Mouse (Mus musculus) heart, adult 11 months (tissue): ENCODE data around the gene Aqp2.

ENCODE experiments used
- DNase-seq: peaks from one replicate; pipeline ENCODE4 v3.0.0; 2022

Gene Aqp2

DNA sequence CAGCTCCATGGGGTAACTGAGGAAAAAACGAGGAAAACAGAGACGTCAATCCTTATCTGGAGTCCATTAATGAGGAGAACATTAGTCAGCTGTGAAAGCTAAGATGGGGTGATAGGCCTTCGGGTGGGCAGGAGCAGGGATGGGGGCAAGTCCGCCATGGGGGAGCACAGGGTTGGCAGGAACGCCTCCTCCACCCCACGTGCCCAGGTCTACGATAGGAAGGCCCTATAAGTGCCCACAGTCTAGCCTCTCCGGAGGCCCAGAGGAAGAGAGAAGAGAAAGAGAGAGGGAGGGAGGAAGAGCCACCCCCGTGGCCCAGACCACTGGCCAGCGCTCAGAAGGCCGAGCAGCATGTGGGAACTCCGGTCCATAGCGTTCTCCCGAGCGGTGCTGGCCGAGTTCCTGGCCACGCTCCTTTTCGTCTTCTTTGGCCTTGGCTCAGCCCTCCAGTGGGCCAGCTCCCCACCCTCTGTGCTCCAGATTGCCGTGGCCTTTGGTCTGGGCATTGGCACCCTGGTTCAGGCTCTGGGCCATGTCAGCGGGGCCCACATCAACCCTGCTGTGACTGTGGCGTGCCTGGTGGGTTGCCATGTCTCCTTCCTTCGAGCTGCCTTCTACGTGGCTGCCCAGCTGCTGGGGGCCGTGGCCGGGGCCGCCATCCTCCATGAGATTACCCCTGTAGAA lies at the start of gene Aqp2:
Gene Aqp2 (plus strand): TSS at position 254 of the 684 bp plus-strand sequence.
- DNase-seq = peak; percentile 91

DNA sequence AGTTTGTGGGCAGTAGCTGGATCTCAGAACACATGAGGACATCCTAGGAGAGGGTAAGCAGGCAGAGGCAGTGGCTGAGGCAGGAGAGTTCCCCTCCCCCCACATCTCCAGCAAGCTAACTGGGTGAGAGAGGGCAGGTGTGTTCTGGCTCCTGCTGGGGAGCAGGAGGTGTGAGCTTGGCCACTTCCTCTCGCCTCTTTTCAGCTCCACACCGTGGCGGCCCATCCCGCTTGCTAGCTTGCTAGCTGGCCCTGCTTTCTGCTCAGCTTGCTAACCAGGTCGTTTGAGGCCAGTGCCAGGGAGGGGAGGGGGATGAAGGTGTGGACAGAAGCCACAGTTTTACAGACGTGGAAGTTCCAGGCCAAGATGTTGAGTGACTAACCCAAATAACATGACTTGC lies 47.7 kb upstream of the Aqp2 start:
- DNase-seq = no peak

DNA sequence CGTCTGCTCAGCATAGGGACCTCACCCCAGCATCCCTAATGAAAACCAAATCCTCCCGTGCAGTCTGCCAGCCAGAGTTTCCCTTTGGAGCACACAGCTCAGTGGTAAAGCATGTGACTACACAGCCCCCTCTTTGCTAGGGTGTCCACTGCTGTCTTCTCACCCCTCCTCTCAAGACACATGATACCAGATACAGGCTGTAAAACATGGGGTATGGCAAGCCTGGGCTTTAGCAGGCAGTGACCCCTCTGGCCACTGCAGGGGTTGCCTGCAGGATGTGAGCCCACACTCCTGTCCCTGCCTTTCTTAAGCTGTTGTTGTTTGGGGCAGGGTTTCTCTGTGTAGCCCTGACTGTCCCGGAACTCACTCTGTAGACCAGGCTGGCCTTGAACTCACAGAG lies 46.8 kb upstream of the Aqp2 start:
- no peak for DNase-seq

DNA sequence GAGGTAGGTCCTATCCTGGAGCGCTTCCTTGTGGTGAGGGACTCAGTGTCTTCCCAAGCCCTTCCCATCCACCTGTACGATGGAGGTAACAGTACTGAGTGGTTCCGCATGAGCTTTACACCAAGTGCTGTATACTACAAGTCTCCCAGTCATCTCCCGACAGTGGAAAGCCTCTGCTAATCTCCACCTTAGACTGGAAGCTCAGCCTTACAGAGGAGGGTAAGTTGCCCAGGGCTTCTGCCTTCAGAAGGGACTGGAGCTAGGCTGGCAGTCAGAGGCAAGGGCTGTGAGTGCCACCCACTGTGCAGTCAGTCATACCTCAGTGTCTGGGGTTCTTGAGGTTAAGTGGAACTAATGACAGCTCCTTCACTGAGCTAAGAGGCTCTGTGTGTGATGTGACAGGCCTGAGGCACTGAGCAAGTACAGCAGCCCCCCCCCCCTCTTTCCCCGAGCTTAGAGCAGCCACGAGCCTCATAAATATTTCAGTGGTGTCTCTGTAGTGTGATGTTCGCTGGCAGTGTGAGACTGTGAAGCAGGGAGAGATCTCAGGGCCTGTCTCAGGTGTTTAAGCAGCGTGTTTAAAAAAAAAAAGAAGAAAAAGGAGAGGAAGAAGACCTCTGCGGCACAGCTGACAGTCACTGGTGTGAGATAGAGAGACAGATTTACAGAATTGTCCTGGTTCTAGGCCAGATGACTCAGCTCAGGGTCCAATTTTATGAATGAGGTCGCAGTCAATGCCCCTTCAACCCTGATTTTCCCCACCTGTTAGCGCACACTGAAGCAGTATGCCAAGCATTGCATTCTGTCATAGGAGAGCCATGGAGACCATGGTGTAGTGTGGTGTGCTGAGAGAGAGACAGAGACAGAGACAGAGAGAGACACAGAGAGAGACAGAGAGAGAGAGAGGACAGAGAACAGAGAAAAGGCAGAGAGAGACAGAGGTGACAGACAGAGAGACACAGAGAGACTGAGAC lies 41.7 kb upstream of the Aqp2 start:
- no peak for DNase-seq

DNA sequence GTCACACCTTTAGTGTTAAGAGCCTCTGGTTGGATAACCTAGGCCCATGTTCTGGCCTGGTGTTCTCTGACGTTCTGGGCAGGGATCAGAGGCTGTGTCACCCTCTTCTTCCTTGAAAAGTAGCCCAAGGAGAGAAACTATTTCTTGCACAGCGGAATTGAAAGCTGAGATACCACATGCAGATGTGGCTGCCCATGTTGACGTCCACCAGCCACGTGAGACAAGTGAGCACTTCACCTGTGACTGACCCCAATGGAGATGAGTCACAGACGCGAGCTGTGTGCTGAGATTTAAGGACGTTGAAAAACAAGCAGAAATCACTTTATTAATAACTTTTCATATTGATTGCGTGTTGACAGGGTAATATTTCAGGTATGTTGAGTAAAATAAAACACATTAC lies 39.0 kb upstream of the Aqp2 start:
- DNase-seq = no peak

DNA sequence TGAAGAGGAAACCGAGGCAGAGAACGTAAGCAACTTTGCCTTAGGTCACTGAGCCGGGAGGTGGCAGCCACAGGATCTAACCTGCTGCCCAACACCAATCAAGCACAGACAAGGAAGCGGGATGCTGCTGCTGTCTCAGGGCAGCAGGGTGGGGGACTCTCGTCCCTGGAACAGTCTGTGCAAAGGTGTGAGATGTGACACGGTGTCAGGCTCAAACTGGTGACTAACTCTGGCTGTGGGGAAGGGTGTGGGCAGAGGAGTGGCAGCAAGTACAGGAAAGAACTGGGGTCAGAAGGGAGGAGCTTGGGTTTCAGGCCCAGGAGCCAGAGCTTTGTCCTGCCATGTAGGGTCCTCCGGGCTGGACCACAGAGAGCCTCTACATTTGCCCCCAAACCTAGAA lies 34.8 kb upstream of the Aqp2 start:
- no peak for DNase-seq

DNA sequence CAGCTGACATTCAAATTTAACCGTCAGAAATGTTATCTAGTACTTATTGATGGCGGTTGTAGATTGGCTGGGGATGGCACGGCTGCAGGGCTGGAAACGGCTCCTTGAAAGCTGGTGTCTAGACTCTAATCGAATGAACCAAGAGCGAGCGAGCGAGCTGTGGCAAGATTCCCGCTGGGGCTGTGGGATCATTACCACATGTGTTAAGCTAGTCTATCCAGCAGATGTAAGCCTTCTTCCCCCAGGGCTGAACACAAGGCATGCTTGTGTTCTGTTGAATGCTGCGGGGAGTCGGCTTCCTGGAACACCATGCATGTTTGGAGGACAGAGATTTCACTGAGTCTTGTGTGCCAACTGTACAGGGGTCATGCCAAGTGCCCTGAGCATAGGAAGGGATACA lies 32.3 kb upstream of the Aqp2 start:
- DNase-seq = no peak

DNA sequence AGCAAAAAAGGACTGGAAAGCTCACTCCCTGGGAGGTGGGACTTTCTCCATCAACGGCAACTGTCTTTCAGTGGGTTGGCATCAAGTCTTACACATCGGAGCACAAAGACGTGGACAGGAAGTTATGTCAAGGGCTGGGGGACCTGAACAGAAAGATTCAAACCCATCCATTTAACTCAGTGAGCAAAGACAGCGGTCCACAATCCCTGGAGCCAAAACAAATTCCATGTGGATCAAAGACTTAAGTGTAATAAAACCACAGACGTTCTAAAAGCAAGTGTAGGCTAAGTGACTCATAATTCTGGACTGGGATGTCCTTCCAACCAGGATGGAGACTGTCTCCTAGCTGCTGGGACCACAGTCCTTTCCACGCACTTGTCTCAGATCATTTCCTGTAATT lies 31.1 kb upstream of the Aqp2 start:
- no peak for DNase-seq

DNA sequence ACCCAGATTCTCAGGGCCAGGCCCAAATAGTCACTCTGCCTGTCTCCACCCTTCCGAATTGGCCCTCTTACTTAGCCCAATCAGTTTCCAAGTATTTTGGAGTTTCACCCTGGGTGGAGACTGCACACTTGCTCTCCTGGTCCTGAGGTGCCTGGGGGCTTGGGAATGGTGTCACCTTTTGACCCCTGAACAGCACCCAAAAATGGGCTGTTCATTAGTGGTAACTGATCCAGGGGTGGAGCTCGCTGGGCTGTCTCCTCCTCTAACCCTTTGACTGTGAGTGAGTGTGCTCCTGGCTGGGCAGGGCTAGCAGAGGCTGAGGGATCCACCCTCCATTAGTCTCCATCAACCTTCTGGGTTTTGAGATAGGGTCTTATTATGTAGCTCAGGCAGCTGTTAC lies 29.0 kb upstream of the Aqp2 start:
- DNase-seq = no peak

DNA sequence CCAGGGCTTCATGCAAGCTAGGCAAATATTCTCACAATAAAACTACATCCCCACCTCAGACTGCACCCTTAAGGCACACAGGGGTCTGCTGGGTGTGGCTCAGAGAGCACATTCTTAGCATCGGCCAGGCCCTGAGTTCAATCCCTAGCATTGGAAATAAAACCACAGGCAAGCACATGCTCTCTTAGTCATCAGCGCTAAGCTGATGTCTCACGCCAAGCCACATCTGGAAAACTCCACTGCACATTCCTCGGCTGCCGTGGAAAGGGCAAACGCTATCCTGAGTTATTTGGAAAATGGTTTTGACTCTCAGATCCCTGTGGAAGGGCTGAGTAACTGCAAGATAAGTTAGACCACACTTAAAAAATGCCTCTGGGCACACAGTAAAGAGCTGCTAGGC lies 25.1 kb upstream of the Aqp2 start:
- DNase-seq = no peak

DNA sequence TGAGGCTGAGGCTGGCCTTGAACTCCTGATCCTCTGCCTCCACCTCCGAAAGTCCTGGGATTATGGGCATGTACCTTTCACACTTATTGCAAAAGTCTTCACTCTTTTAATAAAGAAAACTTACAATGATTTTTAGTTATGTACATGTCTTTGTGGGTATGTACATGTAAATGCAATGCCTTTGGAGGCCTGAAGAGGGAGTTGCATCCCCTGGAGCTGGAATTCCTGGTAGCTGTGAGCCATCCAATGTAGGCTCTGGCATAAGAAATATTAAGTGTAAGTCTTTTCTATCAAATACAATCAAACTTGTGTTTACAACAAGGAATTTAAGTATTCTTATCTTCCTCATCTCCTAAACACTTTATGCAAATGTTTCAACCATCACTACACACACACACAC lies 19.9 kb upstream of the Aqp2 start:
- no peak for DNase-seq

DNA sequence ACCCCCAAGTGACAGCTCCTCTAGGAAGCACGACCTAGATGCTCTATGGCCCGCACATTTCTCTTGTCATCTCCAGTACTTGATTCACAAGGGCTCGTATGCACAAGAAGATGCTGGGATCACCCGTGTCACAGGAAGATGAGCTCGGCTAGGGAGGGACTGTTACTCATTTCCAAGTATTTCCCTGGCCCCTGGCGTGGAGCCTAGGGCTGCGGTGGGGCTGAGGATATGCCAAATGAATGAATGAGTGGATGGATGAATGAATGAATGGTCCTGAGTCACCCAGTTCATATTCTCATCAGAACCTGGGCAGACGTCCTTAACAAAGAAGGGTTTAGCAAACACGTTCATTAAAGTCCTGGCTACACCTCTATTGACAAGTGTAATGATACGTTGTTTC lies 18.6 kb upstream of the Aqp2 start:
- DNase-seq = no peak

DNA sequence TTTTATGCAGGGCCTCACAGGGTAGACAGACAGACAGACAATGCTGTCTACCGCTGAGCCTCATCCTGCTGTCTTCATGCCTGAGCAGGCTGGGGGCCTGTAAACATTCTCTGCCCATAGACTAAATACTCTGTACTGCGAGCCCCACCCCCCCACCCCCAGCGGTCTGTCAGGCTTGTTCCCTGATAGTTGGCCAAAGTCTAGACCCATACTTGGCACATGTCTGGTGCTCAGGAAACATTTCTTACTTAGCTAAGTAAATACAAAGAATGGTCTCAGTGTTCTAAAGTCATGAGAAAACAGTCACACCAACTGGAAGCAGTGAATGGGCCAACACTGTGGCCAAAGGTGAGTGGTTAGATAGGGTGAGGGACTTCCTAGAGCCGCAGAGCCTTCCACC lies 11.5 kb upstream of the Aqp2 start:
- DNase-seq = no peak

DNA sequence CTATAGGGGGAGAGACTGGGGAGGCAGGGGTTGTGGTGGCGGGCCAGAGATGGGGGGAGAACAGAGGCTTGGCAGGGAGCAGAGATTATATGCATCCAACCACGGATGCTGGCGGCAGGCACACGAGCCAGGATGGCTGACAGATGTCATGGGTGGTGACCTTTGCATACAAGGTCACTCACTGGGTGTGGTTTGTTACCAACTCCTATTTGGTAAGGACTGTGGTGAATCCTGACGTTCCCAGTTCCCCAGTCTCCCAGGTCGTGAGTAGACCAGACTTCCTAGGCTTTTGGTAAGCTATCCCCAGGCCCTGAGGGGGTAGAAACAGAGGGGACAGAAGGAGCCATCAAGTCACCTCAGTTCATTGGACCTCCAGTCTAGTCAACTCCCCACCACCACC lies 10.2 kb upstream of the Aqp2 start:
- DNase-seq = no peak

DNA sequence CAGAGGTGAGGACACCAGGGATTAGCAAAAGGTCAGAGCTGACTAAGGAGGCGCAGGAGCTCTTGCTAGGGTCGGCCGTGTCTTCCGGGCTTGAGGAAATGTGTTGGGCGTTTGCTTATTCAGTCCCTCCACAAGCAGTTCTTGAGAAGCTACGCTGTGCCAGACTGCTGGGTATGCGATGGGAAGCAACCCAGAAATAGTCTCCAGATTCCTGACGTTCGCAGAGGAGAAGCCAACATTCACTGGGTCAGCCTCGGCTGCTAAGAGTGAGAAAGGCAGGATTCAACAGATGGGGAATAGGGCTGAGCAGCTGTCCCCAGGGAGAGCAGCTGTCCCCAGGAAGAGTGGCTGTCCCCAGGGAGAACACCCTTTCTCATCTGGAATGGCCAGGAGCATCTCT lies 9.7 kb upstream of the Aqp2 start:
- no peak for DNase-seq

DNA sequence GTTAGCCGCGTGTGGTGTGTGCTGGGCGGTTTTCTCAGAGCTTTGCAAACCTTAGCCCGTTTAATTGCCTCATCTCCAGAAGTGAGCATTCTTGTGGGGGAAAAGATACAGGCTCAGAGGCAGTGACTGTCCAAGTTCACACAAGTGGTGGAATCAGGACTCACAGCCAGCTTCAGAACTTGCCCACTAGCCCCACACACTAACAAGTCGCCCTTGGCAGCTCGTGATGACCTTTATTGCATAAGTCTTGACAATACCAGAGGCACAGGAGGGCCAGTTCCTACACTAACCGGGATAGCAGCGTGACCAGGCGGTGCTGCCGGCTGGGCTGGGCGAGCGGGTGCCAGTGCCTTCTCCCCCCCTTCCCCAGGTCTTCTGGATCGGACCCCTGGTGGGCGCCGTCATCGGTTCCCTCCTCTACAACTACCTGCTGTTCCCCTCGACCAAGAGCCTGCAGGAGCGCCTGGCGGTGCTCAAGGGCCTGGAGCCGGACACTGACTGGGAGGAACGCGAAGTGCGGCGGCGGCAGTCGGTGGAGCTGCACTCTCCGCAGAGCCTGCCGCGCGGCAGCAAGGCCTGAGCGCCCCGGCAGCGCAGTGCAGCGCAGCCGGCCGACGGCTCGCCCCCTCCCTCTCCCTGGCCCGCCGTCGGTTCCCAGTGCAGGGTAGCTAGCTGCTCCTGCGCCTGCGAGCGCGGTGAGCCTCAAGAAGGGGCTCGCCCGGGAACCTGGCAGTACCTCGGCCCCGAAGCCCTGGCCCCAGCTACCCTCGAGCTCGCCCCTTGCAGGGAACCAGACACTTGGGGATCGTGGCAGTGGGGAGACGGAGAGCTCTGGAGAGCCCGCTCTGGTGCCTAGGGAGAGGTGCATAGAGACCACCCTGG lies 4.8 kb downstream of the Aqp2 start:
- peak; percentile 91 for DNase-seq

DNA sequence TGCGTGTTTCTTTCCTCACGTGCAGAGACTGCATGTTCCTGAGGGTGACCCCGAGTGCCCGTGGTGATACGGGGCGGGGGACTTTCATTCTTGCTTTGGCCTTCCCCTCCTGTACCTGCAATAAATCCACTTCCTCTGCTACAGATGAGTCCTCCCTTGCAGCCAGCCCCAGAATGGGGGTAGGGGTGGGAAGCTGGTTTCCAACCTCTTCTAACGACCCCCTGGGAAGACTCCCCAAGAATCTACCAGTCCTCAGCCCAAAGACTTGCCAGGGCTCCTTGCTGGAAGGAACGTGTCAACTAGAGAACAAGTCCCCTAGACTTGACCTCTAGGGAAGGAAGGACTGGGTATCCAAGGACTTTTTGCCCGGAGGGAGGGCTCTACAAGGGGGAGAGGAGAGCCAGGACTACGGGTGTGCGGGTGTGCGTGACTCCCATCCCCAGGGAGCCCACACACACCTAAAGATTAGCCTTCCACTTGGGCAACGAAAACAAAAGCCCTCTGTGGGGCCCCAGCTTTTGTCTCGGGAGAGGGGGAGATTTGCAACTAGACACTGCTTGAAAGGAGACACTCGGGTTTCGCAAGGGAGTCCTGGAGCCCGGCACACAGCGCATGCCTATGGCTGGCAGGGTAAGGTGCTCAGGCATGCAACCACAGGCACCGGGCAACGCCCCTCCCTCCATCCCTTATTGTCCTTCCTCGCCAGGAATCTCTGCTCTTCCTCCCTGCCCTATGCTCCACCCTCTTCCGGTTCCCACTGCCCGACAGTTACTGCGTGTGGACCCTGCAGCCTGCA lies 5.8 kb downstream of the Aqp2 start:
- peak; percentile 90 for DNase-seq

DNA sequence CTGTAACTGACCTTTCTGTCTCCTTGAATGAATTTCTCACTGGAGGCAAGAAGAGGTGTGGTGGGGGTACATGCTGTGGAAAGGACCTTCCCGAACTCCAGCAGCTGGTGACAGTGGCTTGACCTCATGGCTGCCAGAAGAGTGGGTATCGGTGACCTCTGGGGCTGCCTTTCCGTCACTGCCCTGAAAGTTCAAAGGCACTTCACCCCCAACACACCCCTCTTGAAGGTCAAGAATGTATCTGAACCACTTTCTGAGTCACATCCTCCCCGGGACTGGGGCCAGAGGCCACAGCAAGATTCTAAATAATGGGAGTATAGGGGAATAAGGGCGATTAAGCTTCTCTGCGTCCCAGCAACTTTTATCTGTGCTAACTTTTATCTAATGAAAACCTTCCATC lies 6.9 kb downstream of the Aqp2 start:
- DNase-seq = no peak

DNA sequence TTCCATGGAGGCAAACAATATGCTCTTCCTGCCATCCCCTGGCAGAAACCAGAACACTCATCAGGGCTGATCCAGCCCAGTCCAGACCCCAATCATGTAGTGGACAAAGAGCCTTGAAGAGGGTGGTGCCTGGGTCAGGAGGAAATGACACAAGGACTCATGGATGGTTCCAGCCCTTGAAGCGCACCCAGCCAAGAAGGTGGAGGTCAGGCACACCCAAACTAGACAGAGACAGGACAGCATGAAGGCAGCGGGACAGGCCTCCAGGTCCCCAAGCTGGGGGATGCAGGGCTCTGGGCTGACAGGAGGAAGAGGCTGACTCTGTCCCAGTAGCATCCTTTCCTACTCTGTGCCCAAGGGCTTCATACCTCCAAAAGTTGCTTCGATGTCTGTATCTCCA lies 7.7 kb downstream of the Aqp2 start:
- DNase-seq = no peak

DNA sequence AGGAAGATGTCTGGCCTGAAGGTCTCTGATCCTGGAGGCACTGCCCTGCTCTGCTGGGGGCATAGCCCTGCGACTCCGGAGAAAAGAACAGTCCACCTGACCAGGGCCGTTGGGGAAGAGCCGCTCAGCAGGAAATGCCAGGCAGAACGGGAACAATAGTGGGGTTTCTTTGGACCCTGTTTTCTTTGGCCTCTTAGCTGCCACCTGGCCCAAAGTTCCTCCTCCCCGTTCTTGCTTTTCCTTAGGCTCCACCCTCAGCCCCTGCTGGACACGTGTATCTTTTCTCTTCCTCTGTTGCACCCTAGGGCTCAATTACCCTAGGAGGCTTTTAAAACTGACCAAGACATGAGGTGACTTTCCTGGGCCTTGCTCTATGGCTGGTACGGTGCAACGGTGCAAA lies 10.4 kb downstream of the Aqp2 start:
- no peak for DNase-seq

DNA sequence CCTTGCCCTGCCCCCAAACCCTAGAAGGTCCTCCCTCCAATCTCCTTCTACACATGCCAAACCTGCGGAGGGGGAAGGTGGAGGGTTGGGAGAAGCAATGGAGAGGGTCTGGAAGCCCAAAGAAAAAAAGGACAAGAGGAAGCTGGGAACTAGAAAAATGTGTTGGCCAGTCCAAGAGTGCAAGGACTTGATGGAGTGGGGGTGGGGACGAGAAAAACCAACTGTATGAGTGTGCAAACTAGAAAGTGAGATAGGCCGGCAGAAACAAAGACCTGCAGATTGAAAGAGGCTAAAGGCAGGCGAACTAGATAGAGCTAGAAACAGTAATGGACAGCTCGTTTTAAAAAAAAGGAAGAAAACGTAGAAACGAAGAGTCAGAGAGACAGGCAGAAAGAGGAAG lies 10.8 kb downstream of the Aqp2 start:
- no peak for DNase-seq

DNA sequence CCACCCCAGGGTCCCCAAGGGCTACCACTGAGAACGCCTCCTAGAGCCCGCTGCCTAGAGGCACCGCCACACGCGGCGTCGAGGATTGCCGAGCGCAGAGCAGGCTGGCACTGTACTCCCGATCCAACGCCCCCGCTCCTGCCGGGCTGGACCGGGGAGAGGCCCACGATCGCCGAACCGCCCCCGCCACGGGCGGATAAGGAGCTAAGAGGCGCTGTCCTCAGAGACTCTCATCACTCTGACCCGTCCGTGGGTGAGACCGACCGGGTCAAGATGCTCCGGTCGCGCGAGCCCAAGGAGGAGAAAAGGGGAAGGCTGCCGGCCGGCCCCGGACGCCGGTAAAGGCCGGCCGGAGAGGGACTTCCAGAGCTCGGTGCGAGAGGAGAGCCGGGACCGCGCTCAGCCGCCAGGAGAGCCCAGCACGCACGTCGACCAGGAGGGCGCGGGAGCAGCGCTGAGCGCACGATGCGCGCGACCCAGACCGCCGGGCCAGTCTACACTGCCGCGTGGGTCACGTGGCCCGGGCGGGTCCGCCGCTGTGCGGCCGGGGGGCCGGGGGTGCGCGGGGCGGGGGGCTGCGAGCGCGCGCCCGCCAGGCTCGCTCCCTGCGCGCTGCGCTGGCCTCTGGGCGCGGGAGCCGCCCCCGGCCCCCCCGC lies 11.7 kb downstream of the Aqp2 start, which contains the start of gene Aqp5:
Gene Aqp5 (plus strand): TSS at position 354 of the 656 bp plus-strand sequence.
- DNase-seq = no peak
